Mouse (Mus musculus) lung, postnatal 36 days (tissue): ENCODE measurements around the gene Alpl.
A peak's percentile ranks its signal among the peaks of the same experiment; 100 is the strongest.

Source experiments
- DNase-seq: peaks from one replicate; pipeline ENCODE4 v3.0.0; 2022; ENCODE audit warnings: mixed read lengths

The Alpl gene

DNA sequence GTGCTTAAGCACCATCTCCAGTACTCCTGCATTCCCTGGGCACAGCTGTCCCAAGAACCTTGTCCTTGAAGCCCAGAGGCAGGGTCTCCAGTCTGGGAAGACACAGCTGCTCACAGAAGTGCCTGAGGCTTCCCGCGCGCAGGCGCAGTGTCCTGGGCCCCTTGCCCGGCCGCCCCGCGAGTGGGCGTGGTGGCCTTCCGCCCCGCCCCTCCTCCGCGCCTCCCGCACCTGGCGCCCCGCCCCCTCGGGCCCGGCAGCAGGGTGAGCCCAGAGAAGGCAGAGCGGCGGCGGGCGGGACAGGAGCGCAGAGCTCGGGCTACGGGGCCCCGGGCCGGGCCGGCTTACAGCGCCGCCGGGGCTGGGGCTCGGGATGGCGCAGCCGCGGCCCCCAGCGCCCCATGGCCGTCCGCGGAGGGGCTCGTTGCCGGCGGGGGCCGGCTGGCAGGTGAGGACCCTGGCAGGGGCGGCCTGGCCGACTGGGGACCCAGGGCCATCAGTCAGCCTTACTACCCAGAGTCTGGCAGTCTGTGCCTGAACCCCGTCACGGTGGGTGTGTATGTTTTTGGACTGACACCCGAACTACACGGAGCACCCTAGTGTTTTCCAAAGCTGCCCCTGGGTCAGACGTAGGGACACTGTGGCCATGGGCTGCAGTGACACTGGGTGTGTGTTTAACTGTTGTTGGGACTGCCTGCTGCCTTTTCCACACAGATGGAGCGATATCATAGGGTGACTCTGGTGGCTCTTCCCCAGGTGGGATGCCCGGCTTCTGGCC lies 88.8 kb downstream of the Alpl start:
- DNase-seq: peak; percentile 89

DNA sequence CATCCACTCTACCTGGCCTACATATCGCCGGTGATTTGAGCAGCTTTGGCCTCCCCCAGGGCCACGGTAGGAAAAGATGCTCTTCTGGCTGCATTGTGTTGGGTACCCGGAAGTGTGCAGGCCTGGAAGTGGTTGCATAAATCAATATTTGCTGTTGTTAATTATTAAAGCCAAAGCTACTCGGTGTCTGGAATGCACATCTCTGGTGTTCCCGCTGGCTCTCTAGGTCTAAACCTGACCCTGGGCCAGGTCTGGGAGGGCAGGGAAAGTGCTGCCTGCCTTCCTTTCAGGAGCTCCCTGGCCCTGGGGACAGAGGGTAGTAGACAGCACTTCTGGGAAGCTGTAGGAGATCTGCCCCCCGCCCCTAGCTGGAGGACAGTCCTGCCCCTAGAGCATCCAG lies 89.7 kb downstream of the Alpl start:
- DNase-seq: peak; percentile 62

DNA sequence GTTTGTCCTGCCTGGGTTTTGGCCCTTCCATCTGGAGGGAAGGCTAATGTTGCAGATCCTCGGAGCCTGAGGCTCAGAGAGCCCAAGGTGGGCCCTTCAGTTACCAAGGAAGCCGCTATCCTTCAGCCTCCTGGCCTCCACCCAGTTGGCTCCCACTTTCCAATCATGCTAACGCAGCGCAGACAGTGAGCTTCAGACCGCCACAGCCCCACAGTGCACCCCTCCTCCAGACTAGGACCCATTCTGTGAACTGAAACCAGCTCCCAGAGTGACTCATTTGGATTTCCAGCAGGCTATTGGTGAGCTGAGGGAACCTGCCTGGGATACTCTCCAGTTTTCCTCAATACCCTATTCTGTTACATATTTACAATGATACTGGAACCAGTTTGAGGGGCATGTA lies 90.8 kb downstream of the Alpl start:
- DNase-seq: no peak

DNA sequence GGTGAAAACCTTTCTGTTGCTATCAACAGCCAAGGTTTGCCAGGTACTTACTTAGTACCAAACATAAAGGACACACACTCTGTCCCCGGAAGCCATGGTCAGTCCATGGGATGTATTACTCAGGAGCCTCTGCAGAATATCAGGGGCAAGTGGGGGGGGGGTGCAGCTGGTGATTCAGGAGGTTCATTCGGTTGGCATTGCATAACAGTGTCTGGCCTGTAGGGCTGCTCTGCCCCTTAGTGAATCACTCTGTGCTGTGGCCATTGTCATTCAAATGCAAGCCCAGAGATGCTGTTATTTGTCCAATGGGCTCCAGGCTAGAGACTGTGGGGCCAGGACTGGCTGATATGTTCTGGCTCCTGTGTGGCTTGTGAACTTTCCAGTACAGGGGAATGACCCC lies 91.6 kb downstream of the Alpl start:
- DNase-seq: no peak

DNA sequence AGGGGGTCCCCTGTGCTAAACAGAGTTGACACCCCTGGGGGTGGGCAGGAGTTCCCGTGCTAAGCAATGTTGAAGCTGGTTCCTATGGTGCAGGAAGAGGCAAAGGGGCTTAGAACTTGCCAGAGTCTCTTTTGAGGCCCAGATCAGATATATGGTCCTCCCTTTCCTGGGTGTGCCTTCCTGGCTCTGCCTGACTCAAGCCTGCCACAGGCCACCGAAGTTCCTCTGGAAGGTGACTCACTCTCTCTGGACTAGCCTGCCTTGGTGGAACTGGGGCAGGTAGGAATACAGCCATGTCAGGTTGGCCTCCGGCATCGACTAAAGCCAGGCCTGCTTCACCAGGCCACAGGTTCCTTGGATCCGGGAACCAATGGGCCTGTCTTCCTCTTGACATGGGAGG lies 93.1 kb downstream of the Alpl start:
- no peak for DNase-seq

DNA sequence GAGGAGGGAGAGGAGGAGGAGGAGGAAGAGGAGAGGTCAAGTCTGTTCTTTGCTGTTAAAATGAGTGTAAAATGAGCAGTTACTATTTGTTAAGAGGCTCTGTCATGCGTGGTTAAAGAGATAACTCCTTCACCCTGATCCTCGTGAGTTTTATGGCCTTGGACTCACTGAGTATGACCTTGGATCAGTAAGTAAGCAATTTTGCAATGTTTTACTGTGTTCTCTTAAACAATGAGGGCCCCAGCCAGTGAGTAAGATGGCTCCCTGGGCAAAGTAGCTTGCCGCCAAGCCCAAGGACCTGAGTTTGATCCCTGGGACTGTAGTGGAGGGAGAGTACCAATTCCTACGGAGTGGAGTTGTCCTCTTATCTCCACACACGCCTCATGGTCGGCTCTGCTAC lies 95.2 kb downstream of the Alpl start:
- DNase-seq: no peak

DNA sequence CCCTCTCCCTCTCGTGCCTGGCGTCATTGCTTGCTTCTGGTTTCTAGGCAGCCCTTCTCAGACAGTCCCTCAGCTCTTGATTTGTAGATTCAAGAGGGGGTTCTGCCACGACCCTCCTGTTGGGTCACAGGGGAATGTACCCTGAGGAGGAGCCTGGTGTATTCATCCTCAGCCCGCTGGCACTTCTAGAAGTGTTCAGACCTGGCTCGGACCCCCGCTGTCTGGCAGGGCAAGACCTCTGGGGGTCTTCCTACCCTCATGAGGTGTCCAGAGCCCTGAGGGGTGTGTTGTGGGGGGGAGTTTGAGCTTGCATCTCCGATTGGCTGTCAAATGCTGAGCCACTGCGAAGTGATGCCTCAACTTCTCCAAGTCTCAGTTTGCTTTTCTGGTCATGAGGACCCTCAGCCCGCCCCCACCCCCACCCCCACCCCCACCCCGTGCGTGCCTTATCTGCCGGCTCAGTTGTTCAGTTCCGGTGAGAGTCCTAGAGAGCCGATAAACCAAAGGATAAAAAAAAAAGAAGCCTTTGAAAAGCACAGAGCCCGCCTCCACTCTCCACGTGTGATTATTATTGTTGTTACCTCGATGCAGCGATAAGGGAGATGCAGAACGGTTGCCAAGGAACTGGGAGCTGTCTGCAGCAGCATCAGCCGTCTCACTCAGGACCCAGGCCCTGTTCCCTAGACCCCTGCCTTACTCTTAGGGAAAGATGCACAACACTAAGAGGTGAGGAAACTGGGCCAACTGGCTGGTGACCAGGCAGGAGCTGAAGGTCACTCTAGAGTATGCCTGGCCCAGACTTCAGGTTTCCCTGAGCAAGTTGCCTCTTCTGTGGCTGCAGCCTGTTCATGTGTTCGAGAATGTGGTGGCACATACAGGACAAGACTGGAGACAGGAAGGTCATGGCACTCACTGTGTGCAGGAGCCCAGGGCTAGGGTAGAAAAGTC lies 96.6 kb downstream of the Alpl start:
- DNase-seq: peak; percentile 40

DNA sequence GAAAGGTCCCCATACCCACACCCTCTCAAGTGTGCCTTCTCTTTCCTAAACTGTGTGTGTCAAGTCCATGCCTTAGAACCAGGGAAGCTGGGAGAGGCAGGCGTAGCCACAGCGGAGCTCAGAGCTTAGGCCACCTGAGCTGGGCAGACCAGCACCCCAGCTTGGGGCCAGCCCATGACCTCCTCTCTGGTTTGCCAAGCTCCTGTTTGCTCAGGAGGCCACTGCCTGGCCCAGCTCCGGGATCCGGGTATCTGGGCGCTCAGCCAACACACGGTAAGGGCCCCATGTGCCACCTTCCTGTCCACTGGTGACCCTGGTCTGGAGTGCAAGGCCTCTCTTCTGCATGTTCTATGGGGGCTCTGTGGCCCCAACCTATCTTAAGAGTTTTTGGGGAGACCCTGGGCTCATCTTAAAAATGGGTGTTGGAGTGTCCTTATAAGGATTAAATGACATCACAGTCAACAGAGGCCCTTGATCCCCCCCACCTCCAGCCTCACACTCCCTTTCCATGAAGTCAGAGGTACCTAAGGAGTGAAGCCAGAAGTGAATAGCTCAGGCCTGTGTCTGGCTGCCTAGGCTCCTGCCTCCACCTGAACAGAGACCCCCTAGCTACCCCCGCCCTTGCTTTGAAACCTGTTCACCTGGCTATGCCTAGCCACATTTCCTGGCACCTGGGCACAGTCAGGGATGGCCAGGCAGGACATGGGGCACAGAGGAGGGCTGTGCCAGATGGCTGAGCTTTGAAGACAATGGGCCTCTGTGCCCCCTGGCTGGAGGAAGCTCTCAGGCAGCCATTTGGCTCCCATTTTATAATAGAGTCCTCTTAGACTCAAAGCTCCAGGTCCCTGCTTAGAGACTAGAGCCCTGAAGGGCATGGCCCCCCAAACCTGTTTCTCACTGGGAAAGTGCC lies 97.9 kb downstream of the Alpl start:
- DNase-seq: peak; percentile 80

DNA sequence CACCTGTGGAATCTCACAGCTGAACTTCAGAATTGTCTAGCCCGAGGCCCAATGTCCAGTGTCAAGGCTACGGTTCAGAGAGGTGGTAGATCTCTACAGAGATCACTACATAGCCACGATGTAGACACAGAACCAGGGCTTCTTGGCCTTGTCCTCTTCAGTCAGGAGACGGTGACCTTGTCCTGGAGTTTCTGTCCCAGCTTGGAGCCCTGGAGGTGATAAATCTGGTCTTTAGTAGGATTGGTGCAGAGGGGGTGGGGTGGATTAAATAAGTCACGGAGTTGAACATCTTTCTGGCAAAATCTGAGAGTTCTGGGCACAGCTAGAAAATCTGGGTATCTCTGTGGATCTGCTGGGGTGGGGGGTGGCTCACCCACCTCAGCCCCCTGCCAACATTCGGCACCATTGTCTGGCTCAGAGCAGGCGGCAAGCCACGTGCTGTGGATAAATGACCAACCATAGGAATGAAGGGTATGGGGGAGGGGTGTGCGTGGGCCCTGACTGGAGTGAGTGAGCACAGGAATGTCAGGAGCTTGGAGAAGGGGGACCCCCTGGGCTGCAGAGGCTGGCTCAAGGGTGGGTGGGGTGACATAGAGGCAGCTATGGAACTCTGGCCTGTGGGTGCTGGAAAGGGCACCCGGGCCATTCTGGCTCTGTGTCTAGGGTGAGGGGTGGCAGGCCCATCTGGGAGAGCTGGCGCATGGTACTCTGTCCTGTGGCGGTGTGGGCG lies 98.9 kb downstream of the Alpl start:
- DNase-seq: peak; percentile 49

DNA sequence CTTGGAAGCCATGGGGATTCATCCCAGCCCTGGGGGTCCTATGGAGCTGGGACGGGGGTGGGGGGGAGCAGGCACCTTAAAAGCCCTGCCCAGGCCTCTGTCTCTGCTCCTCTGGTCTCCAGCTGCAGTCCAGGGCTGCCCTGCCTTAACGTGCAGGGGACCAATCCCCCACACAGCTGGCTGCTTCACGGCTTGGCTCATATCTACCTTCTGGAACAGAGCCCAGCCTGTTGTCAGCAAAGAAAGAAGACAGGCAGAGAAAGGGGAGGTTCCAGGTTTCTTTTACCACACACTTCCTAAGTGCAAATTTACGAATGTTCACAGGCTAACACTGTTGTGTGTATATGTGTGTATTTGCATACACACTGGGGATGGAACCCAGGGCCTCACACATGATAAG lies 100.3 kb downstream of the Alpl start:
- peak; percentile 46 for DNase-seq

DNA sequence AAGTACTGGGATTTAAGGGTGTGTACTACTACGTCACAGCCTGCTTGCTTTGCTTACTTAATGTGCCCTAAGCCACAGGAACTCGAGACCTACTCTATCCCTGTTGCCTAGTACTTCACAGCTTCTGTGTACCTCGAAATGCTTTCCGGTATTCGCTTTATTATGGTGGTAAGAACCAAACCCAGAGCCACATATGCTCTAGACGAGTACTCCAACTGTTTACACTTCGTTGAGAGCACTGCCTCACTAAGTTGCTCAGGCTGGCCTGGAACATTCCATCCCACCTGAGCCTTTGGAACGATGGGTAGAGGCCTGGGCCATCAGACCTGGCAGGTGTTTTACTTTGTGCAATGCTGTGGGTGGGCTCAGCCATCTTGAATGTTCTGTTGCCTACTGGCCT lies 100.9 kb downstream of the Alpl start:
- DNase-seq: peak; percentile 71

DNA sequence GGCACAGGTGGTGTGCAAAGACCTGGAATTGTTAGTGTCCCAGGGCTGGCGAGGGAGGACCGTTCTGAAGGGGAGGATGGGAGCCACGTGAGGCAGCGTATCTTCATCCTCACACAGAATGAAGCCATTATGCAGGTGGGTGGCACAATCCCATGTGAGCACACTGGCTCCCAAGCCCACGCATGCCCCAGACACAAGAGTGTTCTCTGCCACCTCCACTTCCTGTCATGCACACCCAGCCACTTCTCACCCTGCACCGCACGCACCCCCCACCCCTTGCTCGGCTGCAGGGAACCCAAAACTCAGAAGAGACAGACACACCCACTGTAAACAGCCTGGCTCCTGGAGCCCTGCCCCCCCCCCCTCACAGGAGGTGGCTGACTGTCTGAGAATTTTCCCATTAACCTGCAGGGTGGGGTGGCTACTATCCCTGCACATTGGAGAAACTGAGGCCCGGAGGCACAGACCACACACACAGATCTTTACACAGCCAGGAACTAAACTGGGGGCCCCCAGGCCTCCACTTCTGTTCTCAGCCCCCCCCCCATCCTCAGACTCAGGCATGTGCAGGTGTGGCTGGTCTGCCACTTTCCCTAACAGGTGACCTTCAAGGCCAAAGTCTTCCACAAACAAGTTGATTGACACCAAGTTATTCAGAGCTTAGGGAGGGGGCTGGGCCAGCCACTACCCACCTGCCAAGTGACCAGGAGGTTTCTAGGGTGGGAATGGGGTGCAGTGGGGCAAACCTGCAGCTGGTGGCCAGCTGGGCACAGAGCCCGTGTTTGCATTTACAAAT lies 103.9 kb downstream of the Alpl start:
- DNase-seq: no peak
